In the genomic region with DNA sequence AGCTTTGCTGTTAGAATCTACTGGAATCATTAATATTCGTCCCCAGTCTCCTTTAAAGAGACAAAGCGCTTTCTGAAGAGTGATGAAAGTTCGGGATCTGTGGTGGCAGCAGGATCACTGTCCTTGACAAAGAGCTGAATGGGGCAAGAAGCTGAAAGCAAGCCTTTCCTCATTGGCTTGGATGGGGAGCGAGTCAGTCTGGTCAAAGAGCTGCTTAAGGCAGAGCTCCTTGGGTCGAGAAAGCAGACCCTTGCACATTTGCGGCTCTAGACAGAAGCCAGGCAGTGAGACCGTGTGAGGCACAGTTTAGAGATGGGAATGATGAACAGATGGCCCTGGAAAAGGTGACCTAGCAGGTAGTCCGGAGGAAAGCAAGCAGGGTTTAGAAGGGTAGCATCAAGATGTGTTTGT, we compare ENCODE assay signal across 8 mouse cellular contexts. TPM values are rescaled to one million over a fixed set of nuclear protein-coding genes. Genes with fewer than 3 reads are reported as not detected.
DNase-seq lines count a peak whose midpoint lies in the region; ATAC-seq and TF ChIP-seq lines count a peak whose summit lies in the region.

No protein-coding gene starts in this region.

- H3K4me2 ChIP-seq in lung, embryonic 16.5 days (ENCODE audit: low read depth, low read length): peak overlapping the region; percentile 38; the same call in 1 of the 2 replicates
- H3K4me2 ChIP-seq in hindbrain, postnatal 0 days (ENCODE audit: low read depth, low read length): peak overlapping the region; percentile 78

- no peak overlapping the region; the same call in 1 of the 2 replicates for H3K4me3 ChIP-seq in lung, embryonic 16.5 days (ENCODE audit: low read length)
- H3K4me3 ChIP-seq in hindbrain, postnatal 0 days (ENCODE audit: low read length): peak overlapping the region; percentile 72
- peak overlapping the region; percentile 73 for H3K4me3 ChIP-seq in olfactory bulb, adult 2 months (ENCODE audit: insufficient read depth, low read depth, low read length)

- H3K27me3 ChIP-seq in lung, embryonic 16.5 days (ENCODE audit: control insufficient read depth, insufficient read depth, low read depth, low read length): no peaks in the 10 kb centered on the region; the same call in 1 of the 2 replicates
- no peaks in the 10 kb centered on the region for H3K27me3 ChIP-seq in hindbrain, postnatal 0 days (ENCODE audit: insufficient read depth, low read length)

- DNase-seq in embryo, embryonic 10.5 days (ENCODE audit: low spot score): peak; percentile 43
- DNase-seq in embryo, embryonic 11 days: no peak
- DNase-seq in lung, postnatal 36 days: no peak
- DNase-seq in hindbrain, postnatal 0 days (ENCODE audit: low spot score): peak; percentile 61
- no peak for DNase-seq in layer of hippocampus, adult 18-20 months (ENCODE audit: low spot score in 2 of 2)
- DNase-seq in kidney, postnatal 14 days: no peak

- ATAC-seq in lung, embryonic 16.5 days (ENCODE audit: low read depth): no peak
- ATAC-seq in hindbrain, postnatal 0 days: peak; percentile 37

- no peak for TF ChIP-seq CTCF in hindbrain, postnatal 0 days (IDR thresholded peaks at IDR 0.05; ENCODE audit: low read depth)
- TF ChIP-seq CTCF in olfactory bulb, adult 2 months (IDR thresholded peaks at IDR 0.05; ENCODE audit: insufficient read depth, low read depth, low read length): no peak

- no peak overlapping the region for H3K27ac ChIP-seq in lung, embryonic 16.5 days (ENCODE audit: low read length)
- H3K27ac ChIP-seq in hindbrain, postnatal 0 days: peak overlapping the region; percentile 79
- no peak overlapping the region for H3K27ac ChIP-seq in olfactory bulb, adult 2 months (ENCODE audit: insufficient read depth, low read depth, low read length)

- no peaks in the 10 kb centered on the region for H3K36me3 ChIP-seq in lung, embryonic 16.5 days (ENCODE audit: control insufficient read depth, insufficient read depth, low read length)
- H3K36me3 ChIP-seq in hindbrain, postnatal 0 days (ENCODE audit: insufficient read depth, low read length): no peaks in the 10 kb centered on the region

- H3K9ac ChIP-seq in lung, embryonic 16.5 days (ENCODE audit: low read length): no peak overlapping the region
- peak overlapping the region; percentile 70 for H3K9ac ChIP-seq in hindbrain, postnatal 0 days (replicated peaks; ENCODE audit: low read length)

- 23% methylated on average over 8 of the region's 8 CpGs for WGBS in lung, embryonic 16.5 days
- WGBS in hindbrain, postnatal 0 days: 5% methylated on average over 8 of the region's 8 CpGs
- 12% methylated on average over 8 of the region's 8 CpGs for WGBS in olfactory bulb, adult 2 months

- no peaks in the 10 kb centered on the region for H3K9me3 ChIP-seq in lung, embryonic 16.5 days (ENCODE audit: control insufficient read depth, low read length)
- H3K9me3 ChIP-seq in hindbrain, postnatal 0 days (ENCODE audit: low read length): no peaks in the 10 kb centered on the region

- no peaks in the 10 kb centered on the region for H3K4me1 ChIP-seq in lung, embryonic 16.5 days (replicated peaks; ENCODE audit: control insufficient read depth, insufficient read depth, low read length)
- H3K4me1 ChIP-seq in hindbrain, postnatal 0 days (ENCODE audit: insufficient read depth, low read length): peaks cover 10% of the 10 kb centered on the region; the same call in 1 of the 2 replicates
- 0 out of 2 replicates have a peak, but pooled peaks cover 3% of the 10 kb centered on the region for H3K4me1 ChIP-seq in olfactory bulb, adult 2 months (ENCODE audit: control insufficient read depth, insufficient read depth, low read length)

- TF ChIP-seq POLR2A in olfactory bulb, adult 2 months (IDR thresholded peaks at IDR 0.05; ENCODE audit: insufficient read depth, low read depth, low read length): no peak

RNA-seq across cellular contexts. Expression of gene Plcxd3, which starts 0.9 kb away (rescaled TPM):
- polyA plus RNA-seq in lung, embryonic 16.5 days (2015; fragmentation: Nextera tagmentation; extraction: Ambion mirVana): 0.45 and 1.1 TPM in 2 replicates
- total RNA-seq in hindbrain, postnatal 0 days (2014; rRNA removed): 53.3 and 56.7 TPM in 2 replicates
- polyA plus RNA-seq in hindbrain, postnatal 0 days (2015; fragmentation: Nextera tagmentation; extraction: Ambion mirVana): 85.5 and 89.4 TPM in 2 replicates
- polyA plus RNA-seq in olfactory bulb, adult 2 months (2012; ENCODE audit: insufficient read depth, insufficient read length, low replicate concordance, missing spikeins): not detected in 2 replicates
- 10 to 100 TPM; 23.3 to 25.2 TPM for total RNA-seq in layer of hippocampus, adult 18-20 months (2021)

Comparison
In these comparisons a context has a peak if more than half of its experiments do, and no peak if none do; other contexts are left out.
1. DNase-seq: peak in embryo, embryonic 10.5 days (single experiment) and hindbrain, postnatal 0 days (single experiment); none in embryo, embryonic 11 days (single experiment), lung, postnatal 36 days (single experiment), layer of hippocampus, adult 18-20 months (0 of 2) and kidney, postnatal 14 days (single experiment).